Mouse (Mus musculus) heart, embryonic 14.5 days (tissue): ENCODE data around the gene Metrn. TPM values are rescaled to one million over a fixed set of nuclear protein-coding genes. Genes with fewer than 3 reads are reported as not detected.
A peak's percentile ranks its signal among the peaks of the same experiment; 100 is the strongest.

Source experiments
- ATAC-seq: fragments of 200-750 bp; cut with Nextera tagmentation; 2 replicates; pipeline ENCODE4 v1.8.0; 2017; ENCODE audit warnings: low read depth, moderate TSS enrichment; ENCODE audit not compliant: insufficient number of reproducible peaks, insufficient read depth, low FRiP score
- H3K27ac ChIP-seq, 2 experiments: fragments of 200-500 bp in 1 of 2; fragments of 300-500 bp in 1 of 2; sonication (generic) in 1 of 2; replicated peaks in 1 of 2; 2 replicates each; pipeline ENCODE4 v1.5.1; 2012 to 2014; ENCODE audit warnings: low read depth in 2 of 2, low read length in 2 of 2, control low read depth in 1 of 2, mild to moderate bottlenecking in 1 of 2, mixed read lengths in 1 of 2; ENCODE audit not compliant: control insufficient read depth in 1 of 2, insufficient read depth in 1 of 2
- H3K27me3 ChIP-seq: fragments of 300-500 bp; sonication (generic); 2 replicates; pipeline ENCODE4 v1.6.1; 2014; ENCODE audit warnings: mild to moderate bottlenecking, low read length, control low read depth; ENCODE audit not compliant: control insufficient read depth, insufficient read depth
- H3K36me3 ChIP-seq: fragments of 300-500 bp; sonication (generic); 2 replicates; pipeline ENCODE4 v1.6.1; 2014; ENCODE audit warnings: mild to moderate bottlenecking, control low read depth, low read length, mixed read lengths; ENCODE audit not compliant: control insufficient read depth, insufficient read depth
- H3K4me1 ChIP-seq, 2 experiments: fragments of 200-500 bp in 1 of 2; fragments of 300-500 bp in 1 of 2; sonication (generic) in 1 of 2; 2 replicates each; pipeline ENCODE4 v1.6.1; 2012 to 2014; ENCODE audit warnings: low read length in 2 of 2, control low read depth in 1 of 2, mixed read lengths in 1 of 2; ENCODE audit not compliant: control insufficient read depth in 2 of 2, insufficient read depth in 2 of 2
- H3K4me2 ChIP-seq: fragments of 300-500 bp; sonication (generic); 2 replicates; pipeline ENCODE4 v1.6.1; 2014; ENCODE audit warnings: mild to moderate bottlenecking, low read length
- H3K4me3 ChIP-seq, 2 experiments: fragments of 200-500 bp in 1 of 2; fragments of 300-500 bp in 1 of 2; sonication (generic) in 1 of 2; 2 replicates each; pipeline ENCODE4 v1.5.1; 2012 to 2014; ENCODE audit warnings: low read length in 2 of 2, mild to moderate bottlenecking in 2 of 2, control low read depth in 1 of 2, low read depth in 1 of 2, moderate library complexity in 1 of 2; ENCODE audit not compliant: control insufficient read depth in 1 of 2, insufficient read depth in 1 of 2
- H3K9ac ChIP-seq: fragments of 300-500 bp; sonication (generic); 2 replicates; pipeline ENCODE4 v1.6.1; 2014; ENCODE audit warnings: mild to moderate bottlenecking, low read length
- H3K9me3 ChIP-seq: fragments of 300-500 bp; sonication (generic); 2 replicates; pipeline ENCODE4 v1.6.1; 2016; ENCODE audit warnings: low read length, control low read depth; ENCODE audit not compliant: control insufficient read depth
- WGBS: fragments of 180-500 bp; shearing (Covaris S2); extraction: QIAGEN DNeasy Blood & Tissue Kit; methylation state at CpG from one replicate; pipeline ENCODE4 v1.1.7; 2014; 5-methylcytosine and 5-hydroxymethylcytosine counted together
- polyA plus RNA-seq: library from polyadenylated mRNA; unstranded; fragments of >200 nt; fragmentation: Nextera tagmentation; extraction: Ambion mirVana; gene quantifications from 2 replicates; pipeline ENCODE4 v1.2.1, GENCODE M21; 2014

Gene Metrn
- polyA plus RNA-seq, 1 experiment from 2014 or later = 3.3 TPM

DNA sequence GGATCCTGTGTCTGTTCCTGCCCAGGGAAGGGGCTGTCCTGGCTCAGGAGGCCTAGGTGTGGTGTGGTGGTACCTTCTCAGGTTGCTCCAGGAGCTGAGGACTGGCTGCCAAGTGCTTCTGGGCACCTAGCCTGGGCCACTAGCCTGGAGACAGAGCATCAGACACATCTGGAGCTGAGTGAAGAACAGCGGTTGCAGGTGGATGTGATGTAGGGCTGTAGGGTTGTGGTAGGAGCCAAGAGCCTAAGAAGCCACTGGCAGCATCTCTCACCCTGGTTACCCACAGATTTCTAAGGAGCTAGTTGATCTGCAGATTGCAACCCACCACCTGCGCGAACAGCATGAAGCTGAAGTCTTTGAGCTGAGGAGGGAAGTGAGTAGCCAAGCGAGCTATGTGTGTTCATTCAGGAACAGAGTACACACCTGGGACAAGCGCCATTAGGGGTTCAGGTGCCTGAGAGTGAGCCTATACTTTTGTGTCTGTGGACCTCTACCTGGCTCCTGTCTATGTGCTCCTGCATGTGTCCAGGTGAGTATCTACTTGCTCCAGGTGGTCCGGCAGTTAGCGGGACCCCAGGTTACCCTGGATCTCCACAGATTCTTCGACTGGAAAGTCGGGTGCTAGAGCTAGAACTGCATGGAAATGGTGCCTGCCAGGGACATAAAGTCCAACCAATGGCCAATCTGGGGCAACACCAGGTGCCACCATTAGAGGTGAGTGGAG is 10.0 kb downstream of the Metrn start:
- Histone ChIP-seq H3K4me3 (no peak overlapping the region), H3K9me3 (no peaks in the 10 kb centered on the region), H3K27me3 (no peaks in the 10 kb centered on the region), H3K9ac (no peak overlapping the region), H3K4me2 (no peak overlapping the region), H3K36me3 (peaks cover 53% of the 10 kb centered on the region), H3K4me1 (peaks cover 13 to 33% of the 10 kb centered on the region in 2 experiments), H3K27ac (no peak overlapping the region)
- ATAC-seq = no peak
- 93% methylated on average over 9 of the region's 9 CpGs for WGBS

- H3K27ac ChIP-seq = peak within 1 kb of the TSS; percentile 78 to 96
- H3K4me1 ChIP-seq = peaks cover 11 to 28% of the 10 kb centered on the region in 2 experiments
- peaks cover 59% of the 10 kb centered on the region for H3K36me3 ChIP-seq
- peak within 1 kb of the TSS; percentile 60 to 92 for H3K4me3 ChIP-seq
- H3K9ac ChIP-seq = peak within 1 kb of the TSS; percentile 83
- H3K27me3 ChIP-seq = no peaks in the 10 kb centered on the region
- no peak for ATAC-seq
- 79% methylated on average over 3 of the region's 3 CpGs for WGBS
- H3K9me3 ChIP-seq = no peaks in the 10 kb centered on the region
- H3K4me2 ChIP-seq = peak within 1 kb of the TSS; percentile 86
These were observed 10.7 kb downstream of the Metrn start, which contains the start of gene Ccdc78 for GRCm38 (mm10) chr17:25786280-25786679. Ccdc78 (plus strand) TSS chr17:25786580.

GRCm38 (mm10) chr17:25785281-25785745 is 11.6 kb downstream of the Metrn start, which contains the start of gene Haghl:
Haghl (minus strand) TSS chr17:25785673.
- H3K27me3 ChIP-seq = no peaks in the 10 kb centered on the region
- peak within 1 kb of the TSS; percentile 83 for H3K9ac ChIP-seq
- H3K4me3 ChIP-seq = peak within 1 kb of the TSS; percentile 60 to 92
- peak within 1 kb of the TSS; percentile 86 for H3K4me2 ChIP-seq
- H3K9me3 ChIP-seq = no peaks in the 10 kb centered on the region
- H3K4me1 ChIP-seq = peaks cover 9 to 22% of the 10 kb centered on the region in 2 experiments
- H3K36me3 ChIP-seq = peaks cover 67% of the 10 kb centered on the region
- peak; percentile 74 for ATAC-seq
- WGBS = under 1% methylated on average over 23 of the region's 23 CpGs
- H3K27ac ChIP-seq = peak within 1 kb of the TSS; percentile 78 to 96

DNA sequence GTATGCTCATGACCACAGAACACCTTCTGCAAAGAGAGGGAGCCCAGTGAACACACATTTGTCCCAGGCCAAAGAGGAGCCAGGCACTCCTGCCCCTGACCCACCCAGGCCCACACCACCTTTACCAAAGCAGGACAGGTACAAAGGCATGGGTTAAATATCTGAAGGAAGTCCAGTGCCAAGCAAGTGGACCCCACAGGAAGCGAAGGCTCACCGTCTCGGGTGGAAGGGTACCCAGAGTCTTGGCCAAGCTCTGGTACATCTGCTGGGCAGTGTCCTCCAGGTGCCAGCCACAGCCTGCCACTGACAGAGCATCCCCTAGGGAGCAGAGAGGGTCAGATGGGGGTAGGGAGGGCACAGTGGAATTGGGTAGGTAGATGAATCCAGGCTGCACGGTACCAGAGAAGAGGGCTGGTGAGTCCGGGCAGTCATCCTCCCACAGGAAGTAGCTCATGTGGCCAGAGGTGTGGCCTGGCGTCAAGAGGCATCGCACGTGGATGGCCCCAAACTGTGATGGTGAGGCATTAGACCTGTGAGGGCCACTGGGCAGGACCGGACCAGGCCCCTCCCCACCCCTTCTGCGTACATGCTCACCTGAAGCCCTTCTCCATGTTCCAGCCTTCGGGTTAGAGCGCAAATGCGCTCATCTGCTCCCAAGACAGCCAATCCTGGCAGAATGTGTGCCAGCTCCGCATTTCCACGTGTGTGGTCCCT is 12.9 kb downstream of the Metrn start:
- Histone ChIP-seq H3K9ac (peak overlapping the region; percentile 83), H3K4me3 (peak overlapping the region; percentile 60 to 92), H3K4me2 (peak overlapping the region; percentile 86), H3K9me3 (no peaks in the 10 kb centered on the region), H3K4me1 (peaks cover 9 to 22% of the 10 kb centered on the region in 2 experiments), H3K36me3 (peaks cover 69% of the 10 kb centered on the region), H3K27me3 (no peaks in the 10 kb centered on the region), H3K27ac (no peak overlapping the region)
- ATAC-seq = no peak
- WGBS = 81% methylated on average over 15 of the region's 15 CpGs

GRCm38 (mm10) chr17:25783086-25783485 is 13.8 kb downstream of the Metrn start:
- H3K4me3 ChIP-seq = no peak overlapping the region
- peaks cover 72% of the 10 kb centered on the region for H3K36me3 ChIP-seq
- peak overlapping the region; percentile 3 for H3K9ac ChIP-seq
- no peak for ATAC-seq
- H3K4me2 ChIP-seq = no peak overlapping the region
- no peaks in the 10 kb centered on the region for H3K27me3 ChIP-seq
- 59% methylated on average over 7 of the region's 7 CpGs for WGBS
- no peaks in the 10 kb centered on the region for H3K9me3 ChIP-seq
- H3K27ac ChIP-seq = peak overlapping the region; percentile 34 to 48; a peak in 1 of 4 replicates
- H3K4me1 ChIP-seq = peaks cover 9 to 22% of the 10 kb centered on the region in 2 experiments

GRCm38 (mm10) chr17:25781339-25781738 is 15.6 kb downstream of the Metrn start:
- no peak overlapping the region for H3K4me3 ChIP-seq
- H3K27ac ChIP-seq = no peak overlapping the region
- peaks cover 76% of the 10 kb centered on the region for H3K36me3 ChIP-seq
- H3K27me3 ChIP-seq = no peaks in the 10 kb centered on the region
- WGBS = 81% methylated on average over 6 of the region's 6 CpGs
- no peaks in the 10 kb centered on the region for H3K9me3 ChIP-seq
- no peak for ATAC-seq
- H3K4me2 ChIP-seq = no peak overlapping the region
- no peak overlapping the region for H3K9ac ChIP-seq
- H3K4me1 ChIP-seq = peaks cover 9 to 22% of the 10 kb centered on the region in 2 experiments

- H3K27ac ChIP-seq = no peak overlapping the region
- no peak for ATAC-seq
- no peaks in the 10 kb centered on the region for H3K27me3 ChIP-seq
- peaks cover 63% of the 10 kb centered on the region for H3K36me3 ChIP-seq
- H3K9ac ChIP-seq = no peak overlapping the region
- no peak overlapping the region for H3K4me2 ChIP-seq
- H3K4me1 ChIP-seq = peaks cover 5 to 10% of the 10 kb centered on the region in 2 experiments
- no peaks in the 10 kb centered on the region for H3K9me3 ChIP-seq
- WGBS = 94% methylated on average over 5 of the region's 5 CpGs
- H3K4me3 ChIP-seq = no peak overlapping the region
These were observed 19.0 kb downstream of the Metrn start for GRCm38 (mm10) chr17:25777948-25778347.
